13 mouse cellular contexts compared by ENCODE assay signal in the genomic region with DNA sequence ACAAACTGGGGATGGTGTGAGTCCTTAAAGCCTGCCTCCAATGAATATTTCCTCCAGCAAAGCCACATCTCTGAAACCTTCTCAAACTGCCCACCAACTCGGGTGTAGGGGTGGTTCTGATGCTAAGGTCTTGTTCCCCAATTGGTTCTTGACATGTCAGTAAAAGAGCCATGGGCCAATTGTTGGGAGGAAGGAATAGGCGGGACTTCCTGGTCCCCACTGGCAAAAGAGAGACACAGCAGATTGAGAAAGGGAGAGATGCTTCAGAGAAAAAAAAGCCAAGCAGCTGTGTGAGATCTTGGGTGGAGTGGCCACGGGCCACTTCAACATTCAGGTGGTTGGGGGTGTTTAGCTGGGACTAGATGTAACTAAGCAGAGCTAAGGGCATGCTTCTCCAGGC. TPM values are rescaled to one million over a fixed set of nuclear protein-coding genes. Genes with fewer than 3 reads are reported as not detected.
DNase-seq lines count a peak whose midpoint lies in the region; ATAC-seq and TF ChIP-seq lines count a peak whose summit lies in the region.
"Had no signal": no experiment of that assay in that cellular context is flagged by ENCODE, and none has a peak within 500 bp of the region (broad histone marks: within the 10 kb centered on the region; RNA-seq: fewer than 3 reads in every experiment).

No protein-coding gene starts in this region.

- H3K4me1 ChIP-seq in forebrain, postnatal 0 days (ENCODE audit: insufficient read depth) = no peaks in the 10 kb centered on the region
- peaks cover 30% of the 10 kb centered on the region for H3K4me1 ChIP-seq in forebrain, embryonic 13.5 days
- peaks cover 10% of the 10 kb centered on the region for H3K4me1 ChIP-seq in midbrain, embryonic 11.5 days (ENCODE audit: control insufficient read depth, insufficient read depth, low read length)
- no peaks in the 10 kb centered on the region for H3K4me1 ChIP-seq in kidney, adult 2 months (ENCODE audit: control insufficient read depth, insufficient read depth, low read length)

- H3K36me3 ChIP-seq in forebrain, postnatal 0 days (ENCODE audit: insufficient read depth) = peaks cover 9% of the 10 kb centered on the region
- peaks cover 19% of the 10 kb centered on the region for H3K36me3 ChIP-seq in forebrain, embryonic 13.5 days (ENCODE audit: poor library complexity, severe bottlenecking)
- H3K36me3 ChIP-seq in midbrain, embryonic 11.5 days (ENCODE audit: control insufficient read depth, insufficient read depth, low read length) = peaks cover 4% of the 10 kb centered on the region; the same call in 1 of the 2 replicates
- no peaks in the 10 kb centered on the region for H3K36me3 ChIP-seq in kidney, adult 2 months (ENCODE audit: control insufficient read depth, insufficient read depth, low read length)
- H3K36me3 ChIP-seq: G1E had no signal

- no peak overlapping the region for H3K9ac ChIP-seq in forebrain, postnatal 0 days
- no peak overlapping the region for H3K9ac ChIP-seq in forebrain, embryonic 13.5 days
- H3K9ac ChIP-seq in midbrain, embryonic 11.5 days (ENCODE audit: low read length) = no peak overlapping the region
- H3K9ac ChIP-seq: heart, embryonic 13.5 days had no signal

- H3K4me2 ChIP-seq in forebrain, postnatal 0 days (ENCODE audit: low read depth) = no peak overlapping the region
- no peak overlapping the region for H3K4me2 ChIP-seq in forebrain, embryonic 13.5 days
- no peak overlapping the region for H3K4me2 ChIP-seq in midbrain, embryonic 11.5 days
- H3K4me2 ChIP-seq: heart, embryonic 13.5 days had no signal

- no peak overlapping the region for H3K27ac ChIP-seq in forebrain, postnatal 0 days (ENCODE audit: low read depth, low read length)
- H3K27ac ChIP-seq in forebrain, embryonic 13.5 days = no peak overlapping the region
- no peak overlapping the region for H3K27ac ChIP-seq in midbrain, embryonic 11.5 days (ENCODE audit: low read depth, low read length)
- H3K27ac ChIP-seq in kidney, adult 2 months (ENCODE audit: insufficient read depth, low read depth, low read length) = no peak overlapping the region
- no peak overlapping the region for H3K27ac ChIP-seq in gastrocnemius, adult 2 months
- H3K27ac ChIP-seq: heart, embryonic 13.5 days had no signal

- H3K4me3 ChIP-seq in forebrain, postnatal 0 days (ENCODE audit: low read depth, low read length) = no peak overlapping the region
- H3K4me3 ChIP-seq in forebrain, embryonic 13.5 days = no peak overlapping the region
- no peak overlapping the region for H3K4me3 ChIP-seq in midbrain, embryonic 11.5 days (ENCODE audit: low read depth, low read length)
- no peak overlapping the region for H3K4me3 ChIP-seq in kidney, adult 2 months (ENCODE audit: insufficient read depth, low read depth, low read length)
- no peak overlapping the region for H3K4me3 ChIP-seq in gastrocnemius, adult 2 months
- H3K4me3 ChIP-seq: heart, embryonic 13.5 days had no signal

- no peaks in the 10 kb centered on the region for H3K27me3 ChIP-seq in forebrain, postnatal 0 days (ENCODE audit: insufficient read depth, low read length)
- H3K27me3 ChIP-seq in forebrain, embryonic 13.5 days = no peaks in the 10 kb centered on the region
- H3K27me3 ChIP-seq in midbrain, embryonic 11.5 days (ENCODE audit: control insufficient read depth, insufficient read depth, low read length) = no peaks in the 10 kb centered on the region
- 0 out of 2 replicates have a peak, but pooled peaks cover 2% of the 10 kb centered on the region for H3K27me3 ChIP-seq in kidney, adult 2 months (replicated peaks; ENCODE audit: control insufficient read depth, insufficient read depth, low read length)

- peak; percentile 50 for DNase-seq in forebrain, postnatal 0 days
- DNase-seq in A20 (ENCODE audit: low read depth, low spot score) = peak; percentile 27
- DNase-seq in brain, adult 2 months (ENCODE audit: low read depth, low spot score) = peak; percentile 39
- DNase-seq in midbrain, embryonic 11.5 days (ENCODE audit: low spot score, missing footprints) = peak; percentile 86
- DNase-seq in kidney, adult 2 months = no peak
- DNase-seq in gastrocnemius, adult 2 months = no peak
- no peak for DNase-seq in spleen, postnatal 14 days (ENCODE audit: low spot score in 2 of 2)
- DNase-seq: adrenal gland, postnatal 25 days; lung, postnatal 14 days; thymus, postnatal 14 days had no signal

- no peaks in the 10 kb centered on the region for H3K9me3 ChIP-seq in forebrain, postnatal 0 days (ENCODE audit: low read length)
- H3K9me3 ChIP-seq in forebrain, embryonic 13.5 days (replicated peaks) = no peaks in the 10 kb centered on the region; the same call in 1 of the 2 replicates
- H3K9me3 ChIP-seq in midbrain, embryonic 11.5 days (ENCODE audit: control insufficient read depth, low read length) = no peaks in the 10 kb centered on the region
- H3K9me3 ChIP-seq: G1E had no signal

- WGBS in forebrain, postnatal 0 days = 29% methylated on average over 3 of the region's 3 CpGs
- 32% methylated on average over 3 of the region's 3 CpGs for WGBS in forebrain, embryonic 13.5 days
- 23% methylated on average over 3 of the region's 3 CpGs for WGBS in midbrain, embryonic 11.5 days
- 29% methylated on average over 3 of the region's 3 CpGs for WGBS in kidney, adult 2 months

- TF ChIP-seq POLR2A in kidney, adult 2 months (IDR thresholded peaks at IDR 0.05; ENCODE audit: low read depth, low read length) = no peak

- no peak for TF ChIP-seq CTCF in forebrain, postnatal 0 days (IDR thresholded peaks at IDR 0.05; ENCODE audit: low read depth)
- no peak for TF ChIP-seq CTCF in kidney, adult 2 months (conservative IDR thresholded peaks at IDR 0.05; ENCODE audit: insufficient read depth, insufficient read length, low read depth, low read length)
- TF ChIP-seq CTCF in gastrocnemius, adult 2 months (IDR thresholded peaks at IDR 0.05) = no peak

- intact Hi-C loops in gastrocnemius, adult 2 months (cut with DNase I) = no loop called here

- peak; percentile 61; the same call in 1 of the 2 replicates for ATAC-seq in forebrain, postnatal 0 days
- no peak for ATAC-seq in forebrain, embryonic 13.5 days
- no peak for ATAC-seq in midbrain, embryonic 11.5 days (ENCODE audit: low FRiP score)

RNA-seq across cellular contexts. Expression of gene Zfp663, which starts 2.5 kb away (rescaled TPM):
- 3.2 and 14.4 TPM in 2 replicates for total RNA-seq in forebrain, postnatal 0 days (2014; rRNA removed)
- polyA plus RNA-seq in forebrain, postnatal 0 days (2015; fragmentation: Nextera tagmentation; extraction: Ambion mirVana) = 2.1 and 3.3 TPM in 2 replicates
- polyA plus RNA-seq in forebrain, embryonic 13.5 days (2015; fragmentation: Nextera tagmentation; extraction: Ambion mirVana) = 5.7 and 6.1 TPM in 2 replicates
- 9.0 and 10.1 TPM in 2 replicates for polyA plus RNA-seq in midbrain, embryonic 11.5 days (2014; fragmentation: Nextera tagmentation; extraction: Ambion mirVana)
- not detected in 2 replicates for polyA plus RNA-seq in kidney, adult 2 months (2012; rRNA removed)
- total RNA-seq in gastrocnemius, adult 2 months (2021) = not detected
- total RNA-seq: adrenal gland, postnatal 25 days had no signal
- polyA plus RNA-seq: G1E had no signal

RNA-seq across cellular contexts. Expression of gene Zfp334, which starts 17.0 kb away (rescaled TPM):
- 16.7 and 22.4 TPM in 2 replicates for total RNA-seq in forebrain, postnatal 0 days (2014; rRNA removed)
- 2.8 and 4.6 TPM in 2 replicates for polyA plus RNA-seq in forebrain, postnatal 0 days (2015; fragmentation: Nextera tagmentation; extraction: Ambion mirVana)
- polyA plus RNA-seq in forebrain, embryonic 13.5 days (2015; fragmentation: Nextera tagmentation; extraction: Ambion mirVana) = 13.6 and 15.5 TPM in 2 replicates
- 24.1 and 25.6 TPM in 2 replicates for polyA plus RNA-seq in midbrain, embryonic 11.5 days (2014; fragmentation: Nextera tagmentation; extraction: Ambion mirVana)
- polyA plus RNA-seq in kidney, adult 2 months (2012; rRNA removed) = 1.1 and 1.2 TPM in 2 replicates
- 1 to 10 TPM; 2.3 TPM for total RNA-seq in gastrocnemius, adult 2 months (2021)
- polyA plus RNA-seq: G1E had no signal

RNA-seq across cellular contexts. Expression of gene Ocstamp, which starts 29.1 kb away (rescaled TPM):
- total RNA-seq in forebrain, postnatal 0 days (2014; rRNA removed) = not detected in 2 replicates
- not detected in 2 replicates for polyA plus RNA-seq in forebrain, postnatal 0 days (2015; fragmentation: Nextera tagmentation; extraction: Ambion mirVana)
- polyA plus RNA-seq in forebrain, embryonic 13.5 days (2015; fragmentation: Nextera tagmentation; extraction: Ambion mirVana) = not detected in 2 replicates
- 0.04 and 0.11 TPM in 2 replicates for polyA plus RNA-seq in midbrain, embryonic 11.5 days (2014; fragmentation: Nextera tagmentation; extraction: Ambion mirVana)
- 0.09 and 0.11 TPM in 2 replicates for polyA plus RNA-seq in kidney, adult 2 months (2012; rRNA removed)
- under 1 TPM in 1 of 2 experiments, not detected in 1; 0.11 TPM for total RNA-seq in gastrocnemius, adult 2 months (2021)
- polyA plus RNA-seq: G1E; heart, embryonic 13.5 days had no signal

RNA-seq across cellular contexts. Expression of gene Elmo2, which starts 44.8 kb away (rescaled TPM):
- total RNA-seq in forebrain, postnatal 0 days (2014; rRNA removed) = 78.8 and 80.9 TPM in 2 replicates
- 68.6 and 84.5 TPM in 2 replicates for polyA plus RNA-seq in forebrain, postnatal 0 days (2015; fragmentation: Nextera tagmentation; extraction: Ambion mirVana)
- polyA plus RNA-seq in forebrain, embryonic 13.5 days (2015; fragmentation: Nextera tagmentation; extraction: Ambion mirVana) = 90.5 and 101 TPM in 2 replicates
- polyA plus RNA-seq in midbrain, embryonic 11.5 days (2014; fragmentation: Nextera tagmentation; extraction: Ambion mirVana) = 79.9 and 83.1 TPM in 2 replicates
- polyA plus RNA-seq in kidney, adult 2 months (2012; rRNA removed) = 56.3 and 59.9 TPM in 2 replicates
- total RNA-seq in gastrocnemius, adult 2 months (2021) = 10 to 100 TPM; 12.8 to 15.0 TPM

Comparison
In these comparisons a context has a peak if more than half of its experiments do, and no peak if none do; other contexts are left out.
1. DNase-seq: peak in forebrain, postnatal 0 days (single experiment), A20 (single experiment), brain, adult 2 months (single experiment) and midbrain, embryonic 11.5 days (single experiment); none in kidney, adult 2 months (single experiment), gastrocnemius, adult 2 months (single experiment) and spleen, postnatal 14 days (0 of 2).